Mouse (Mus musculus) midbrain, postnatal 0 days (tissue): Measurements from ENCODE around the gene Cd34. TPM values are rescaled to one million over a fixed set of nuclear protein-coding genes. Genes with fewer than 3 reads are reported as not detected.
A peak's percentile ranks its signal among the peaks of the same experiment; 100 is the strongest.

ENCODE experiments used
- ATAC-seq: fragments of 200-750 bp; cut with Nextera tagmentation; 2 replicates; pipeline ENCODE4 v1.8.0; 2017; ENCODE audit warnings: moderate number of reproducible peaks, mild to moderate bottlenecking, moderate TSS enrichment, moderate library complexity; ENCODE audit not compliant: low FRiP score
- DNase-seq: peaks from one replicate; pipeline ENCODE4 v3.0.0-alpha.2; 2015; ENCODE audit warnings: low spot score
- H3K27ac ChIP-seq: fragments of 300-500 bp; sonication (generic); 2 replicates; pipeline ENCODE4 v1.5.1; 2014; ENCODE audit warnings: low read depth, mild to moderate bottlenecking, low read length, mixed read lengths
- H3K27me3 ChIP-seq: fragments of 300-500 bp; sonication (generic); 2 replicates; pipeline ENCODE4 v1.6.1; 2014; ENCODE audit warnings: low read length, control low read depth, mixed read lengths; ENCODE audit not compliant: insufficient read depth
- H3K36me3 ChIP-seq: fragments of 300-500 bp; sonication (generic); 2 replicates; pipeline ENCODE4 v1.6.1; 2014; ENCODE audit warnings: low read length, control low read depth, mixed read lengths; ENCODE audit not compliant: insufficient read depth
- H3K4me1 ChIP-seq: fragments of 300-500 bp; sonication (generic); 2 replicates; pipeline ENCODE4 v1.6.1; 2014; ENCODE audit warnings: mild to moderate bottlenecking, control low read depth, antibody characterized with exemption, low read length, mixed read lengths; ENCODE audit not compliant: insufficient read depth
- H3K4me2 ChIP-seq: fragments of 300-500 bp; sonication (generic); 2 replicates; pipeline ENCODE4 v1.6.1; 2014; ENCODE audit warnings: low read depth, mild to moderate bottlenecking, low read length, mixed read lengths; ENCODE audit not compliant: poor library complexity, severe bottlenecking
- H3K4me3 ChIP-seq: fragments of 300-500 bp; sonication (generic); 2 replicates; pipeline ENCODE4 v1.5.1; 2014; ENCODE audit warnings: low read depth, mild to moderate bottlenecking, low read length, moderate library complexity
- H3K9ac ChIP-seq: fragments of 300-500 bp; sonication (generic); replicated peaks from 2 replicates; pipeline ENCODE4 v1.6.1; 2014; ENCODE audit warnings: mild to moderate bottlenecking, low read length, moderate library complexity, mixed read lengths; ENCODE audit not compliant: poor library complexity, severe bottlenecking
- H3K9me3 ChIP-seq: fragments of 300-500 bp; sonication (generic); 2 replicates; pipeline ENCODE4 v1.6.1; 2016; ENCODE audit warnings: low read length, control low read depth
- CTCF ChIP-seq: IDR thresholded peaks from 2 replicates; pipeline ENCODE4 v1.5.1; 2016; ENCODE audit warnings: antibody characterized with exemption, mild to moderate bottlenecking
- WGBS: fragments of 180-500 bp; shearing (Covaris S2); extraction: QIAGEN DNeasy Blood & Tissue Kit; methylation state at CpG from one replicate; pipeline ENCODE4 v1.1.7; 2014; 5-methylcytosine and 5-hydroxymethylcytosine counted together
- polyA plus RNA-seq: library from polyadenylated mRNA; unstranded; fragments of >200 nt; fragmentation: Nextera tagmentation; extraction: Ambion mirVana; gene quantifications from 2 replicates; pipeline ENCODE4 v1.2.1, GENCODE M21; 2015
- total RNA-seq: library from RNA; depleted of rRNA; stranded (reverse); fragments of >200 nt; gene quantifications from 2 replicates; pipeline ENCODE4 v1.2.3, GENCODE M21; 2014

Cd34 gene
- total and polyA plus RNA-seq, 2 experiments from 2014 or later = 17.6 to 18.5 TPM

DNA sequence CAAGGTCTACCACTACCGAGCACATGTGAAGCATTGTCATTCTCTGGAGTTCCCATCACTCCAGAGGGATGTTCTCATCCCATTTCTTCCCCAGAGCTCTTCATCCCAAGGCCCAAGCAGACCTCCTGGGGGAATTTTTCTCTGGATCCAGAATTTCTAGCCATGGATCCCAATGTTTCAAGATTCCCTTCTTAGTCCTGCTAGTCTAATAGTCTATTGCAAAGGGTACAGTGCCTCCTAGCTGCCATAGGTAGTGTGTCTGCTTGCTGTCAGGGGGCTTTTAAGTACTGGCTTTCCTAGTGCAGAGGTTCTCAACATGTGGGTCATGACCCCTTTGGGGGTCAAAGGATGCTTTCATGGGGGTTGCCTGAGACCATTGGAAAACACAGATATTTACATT lies 14.3 kb downstream of the Cd34 start:
- no peaks in the 10 kb centered on the region for H3K36me3 ChIP-seq
- H3K9me3 ChIP-seq = no peaks in the 10 kb centered on the region
- H3K4me3 ChIP-seq = no peak overlapping the region
- no peak overlapping the region for H3K9ac ChIP-seq
- H3K4me1 ChIP-seq = no peaks in the 10 kb centered on the region
- no peak overlapping the region for H3K27ac ChIP-seq
- WGBS = 96% methylated on average over 1 of the region's 1 CpGs
- H3K27me3 ChIP-seq = no peaks in the 10 kb centered on the region
- ATAC-seq = no peak
- no peak overlapping the region for H3K4me2 ChIP-seq
- peak; percentile 53 for TF ChIP-seq CTCF
- DNase-seq = no peak

DNA sequence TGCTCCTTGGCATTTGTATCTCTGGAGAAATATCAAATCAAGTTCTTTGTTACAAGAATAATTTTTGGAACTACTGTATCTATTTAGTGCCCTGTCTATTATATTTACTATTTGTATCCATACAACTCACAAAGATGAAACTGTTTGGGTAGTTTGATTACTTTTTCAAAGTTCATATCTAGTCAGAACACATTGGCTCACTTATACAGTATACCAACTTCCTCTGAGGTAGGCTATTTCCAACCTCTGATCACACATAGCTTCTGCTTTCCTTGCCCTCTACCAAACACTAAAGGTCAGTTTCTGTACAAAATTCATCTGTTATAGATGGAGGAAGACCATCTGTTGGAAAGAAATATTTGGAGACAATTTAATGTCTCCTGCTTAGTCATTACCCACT lies 16.1 kb downstream of the Cd34 start:
- H3K4me3 ChIP-seq = no peak overlapping the region
- no peaks in the 10 kb centered on the region for H3K36me3 ChIP-seq
- H3K4me1 ChIP-seq = no peaks in the 10 kb centered on the region
- H3K4me2 ChIP-seq = no peak overlapping the region
- no peaks in the 10 kb centered on the region for H3K9me3 ChIP-seq
- H3K9ac ChIP-seq = no peak overlapping the region
- DNase-seq (no peak), ATAC-seq (no peak)
- no peaks in the 10 kb centered on the region for H3K27me3 ChIP-seq
- TF ChIP-seq CTCF = no peak
- no peak overlapping the region for H3K27ac ChIP-seq

DNA sequence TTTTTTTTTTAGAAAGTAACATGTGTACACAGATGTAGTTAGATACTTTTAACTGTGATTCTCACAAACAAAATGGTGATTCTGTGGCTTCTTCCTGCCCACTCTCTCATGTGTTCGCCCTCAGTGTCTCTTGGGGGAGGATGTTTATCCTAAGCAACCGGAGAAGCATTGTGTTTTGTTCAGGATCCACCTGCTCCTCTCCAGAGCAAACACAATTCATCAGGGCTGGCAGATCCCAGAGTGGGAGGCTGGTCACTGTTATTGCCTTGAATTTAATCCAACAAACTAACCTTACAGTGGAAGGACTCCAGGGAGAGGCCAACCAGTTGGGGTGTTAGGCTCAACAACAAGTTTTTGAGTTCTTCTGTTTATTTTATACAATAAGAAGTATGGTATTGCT lies 17.1 kb downstream of the Cd34 start:
- Histone ChIP-seq H3K27me3 (no peaks in the 10 kb centered on the region), H3K4me1 (no peaks in the 10 kb centered on the region), H3K36me3 (no peaks in the 10 kb centered on the region), H3K27ac (no peak overlapping the region), H3K4me2 (no peak overlapping the region), H3K4me3 (no peak overlapping the region), H3K9me3 (no peaks in the 10 kb centered on the region), H3K9ac (no peak overlapping the region)
- no peak for TF ChIP-seq CTCF
- DNase-seq (no peak), ATAC-seq (no peak)
- WGBS = 54% methylated on average over 2 of the region's 2 CpGs

DNA sequence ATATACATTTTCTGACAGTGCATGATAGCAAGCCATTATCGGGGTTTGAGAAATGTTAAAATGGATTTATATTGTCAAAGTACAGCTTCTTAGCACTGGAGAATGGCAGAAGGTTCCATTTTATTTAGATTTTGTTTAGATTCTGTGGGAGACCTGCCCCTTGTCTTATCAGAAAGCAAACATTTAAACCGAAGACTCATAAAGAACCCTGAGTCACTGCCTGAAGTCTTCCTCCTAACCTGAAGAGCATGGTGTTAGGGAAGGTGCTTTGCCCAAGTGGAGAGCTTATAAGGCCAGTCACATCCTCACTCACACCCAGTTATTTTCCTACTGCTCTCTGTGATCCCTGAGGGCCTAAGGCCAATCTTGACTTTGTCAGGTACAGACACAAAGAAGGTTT lies 18.4 kb downstream of the Cd34 start:
- 98% methylated on average over 2 of the region's 2 CpGs for WGBS
- ATAC-seq (no peak), DNase-seq (no peak)
- no peak for TF ChIP-seq CTCF
- Histone ChIP-seq H3K36me3 (no peaks in the 10 kb centered on the region), H3K9me3 (no peaks in the 10 kb centered on the region), H3K27me3 (no peaks in the 10 kb centered on the region), H3K4me2 (no peak overlapping the region), H3K9ac (no peak overlapping the region), H3K4me1 (no peaks in the 10 kb centered on the region), H3K27ac (no peak overlapping the region), H3K4me3 (no peak overlapping the region)

DNA sequence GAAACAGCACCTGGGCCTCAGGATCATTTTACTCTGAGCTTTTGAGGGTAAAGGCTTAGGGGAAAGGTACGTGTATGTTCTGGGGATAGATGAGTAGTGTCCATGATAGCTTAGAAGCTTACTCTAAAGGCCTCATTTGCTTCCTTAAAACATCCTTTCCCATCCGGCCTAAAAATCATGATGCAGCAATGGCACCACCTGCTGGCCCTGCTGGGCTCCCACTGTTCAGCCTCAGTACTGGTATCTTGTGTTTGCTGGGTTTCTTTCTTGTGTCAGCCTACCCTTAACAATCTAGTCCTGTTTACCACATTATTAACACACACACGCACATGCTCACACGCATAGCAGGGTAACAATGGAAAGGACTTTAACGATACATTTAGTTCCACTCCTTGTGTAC lies 23.6 kb downstream of the Cd34 start:
- H3K4me3 ChIP-seq = no peak overlapping the region
- no peaks in the 10 kb centered on the region for H3K9me3 ChIP-seq
- H3K4me2 ChIP-seq = no peak overlapping the region
- TF ChIP-seq CTCF = peak; percentile 98
- 40% methylated on average over 5 of the region's 5 CpGs for WGBS
- DNase-seq (peak; percentile 75), ATAC-seq (peak; percentile 54; the same call in 1 of the 2 replicates)
- no peaks in the 10 kb centered on the region for H3K4me1 ChIP-seq
- no peak overlapping the region for H3K27ac ChIP-seq
- no peaks in the 10 kb centered on the region for H3K27me3 ChIP-seq
- H3K9ac ChIP-seq = no peak overlapping the region
- no peaks in the 10 kb centered on the region for H3K36me3 ChIP-seq

DNA sequence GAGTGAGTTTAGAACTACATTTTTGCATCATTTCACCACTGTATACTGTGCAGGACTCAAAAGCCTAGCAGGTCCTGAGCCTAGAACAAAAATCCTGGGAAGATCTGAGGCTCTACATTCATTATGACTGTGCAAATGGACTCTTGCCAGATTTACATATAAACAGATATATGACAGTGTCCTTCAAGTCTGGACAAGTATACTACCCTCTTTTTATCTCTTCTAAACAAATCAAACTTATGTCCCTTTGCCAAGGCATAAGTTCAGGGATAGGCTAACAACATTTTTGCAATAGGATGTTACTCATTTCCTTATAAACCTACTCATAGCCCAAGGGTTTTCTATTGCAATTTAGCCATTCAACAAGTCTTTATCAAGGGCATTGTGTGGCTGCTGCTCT lies 24.1 kb downstream of the Cd34 start:
- ATAC-seq (no peak), DNase-seq (no peak)
- H3K4me2 ChIP-seq = no peak overlapping the region
- no peaks in the 10 kb centered on the region for H3K27me3 ChIP-seq
- no peak overlapping the region for H3K4me3 ChIP-seq
- no peak for TF ChIP-seq CTCF
- no peaks in the 10 kb centered on the region for H3K9me3 ChIP-seq
- H3K36me3 ChIP-seq = no peaks in the 10 kb centered on the region
- no peaks in the 10 kb centered on the region for H3K4me1 ChIP-seq
- no peak overlapping the region for H3K9ac ChIP-seq
- H3K27ac ChIP-seq = no peak overlapping the region

DNA sequence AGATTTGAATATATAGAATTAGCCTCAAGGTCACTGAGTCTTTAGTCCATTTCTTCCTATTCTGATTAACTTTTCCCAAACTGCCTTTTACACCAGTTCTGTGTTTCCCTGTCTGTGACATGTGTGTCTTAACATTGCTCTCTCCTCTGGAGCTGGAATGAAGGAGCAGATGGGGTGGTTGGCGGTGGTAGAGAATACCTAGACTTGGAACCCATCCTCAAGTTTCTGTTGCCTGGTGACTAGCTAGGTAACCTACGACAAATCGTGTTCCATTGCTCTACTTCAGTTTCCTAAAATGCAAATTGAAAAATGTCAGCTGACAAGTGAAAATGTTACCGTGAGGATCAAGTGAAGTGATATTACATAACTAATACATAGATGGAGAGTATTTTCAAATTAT lies 33.4 kb downstream of the Cd34 start:
- Histone ChIP-seq H3K9ac (no peak overlapping the region), H3K4me2 (no peak overlapping the region), H3K27me3 (no peaks in the 10 kb centered on the region), H3K36me3 (no peaks in the 10 kb centered on the region), H3K27ac (no peak overlapping the region), H3K9me3 (no peaks in the 10 kb centered on the region), H3K4me3 (no peak overlapping the region), H3K4me1 (no peaks in the 10 kb centered on the region)
- DNase-seq (no peak), ATAC-seq (no peak)
- TF ChIP-seq CTCF = no peak
- WGBS = 91% methylated on average over 4 of the region's 4 CpGs
